Mouse (Mus musculus) olfactory bulb, adult 2 months (tissue): ENCODE data around the gene Trim9. TPM values are rescaled to one million over a fixed set of nuclear protein-coding genes. Genes with fewer than 3 reads are reported as not detected.

Experiments
- H3K27ac ChIP-seq: fragments of 200-500 bp; 2 replicates; pipeline ENCODE4 v1.5.1; 2012; ENCODE audit warnings: low read depth, low read length; ENCODE audit not compliant: insufficient read depth
- H3K4me1 ChIP-seq: fragments of 200-500 bp; 2 replicates; pipeline ENCODE4 v1.6.1; 2012; ENCODE audit warnings: low read length; ENCODE audit not compliant: control insufficient read depth, insufficient read depth
- H3K4me3 ChIP-seq: fragments of 200-500 bp; 2 replicates; pipeline ENCODE4 v1.5.1; 2012; ENCODE audit warnings: mild to moderate bottlenecking, low read depth, low read length, moderate library complexity; ENCODE audit not compliant: insufficient read depth
- CTCF ChIP-seq: fragments of 200-500 bp; IDR thresholded peaks from 2 replicates; pipeline ENCODE4 v1.5.1; 2012; ENCODE audit warnings: low read depth, mild to moderate bottlenecking, low read length, moderate library complexity; ENCODE audit not compliant: insufficient read depth
- POLR2A ChIP-seq: fragments of 200-500 bp; IDR thresholded peaks from 2 replicates; pipeline ENCODE4 v1.6.1; 2012; ENCODE audit warnings: mild to moderate bottlenecking, low read depth, low read length, moderate library complexity; ENCODE audit not compliant: insufficient read depth
- WGBS: fragments of 180-500 bp; shearing (Covaris S2); methylation state at CpG from one replicate; pipeline ENCODE4 v1.1.7; 2018; 5-methylcytosine and 5-hydroxymethylcytosine counted together
- polyA plus RNA-seq: library from polyadenylated mRNA; stranded (reverse); fragments of >200 nt; gene quantifications from 2 replicates; pipeline ENCODE4 v1.2.4, GENCODE M21; 2012; ENCODE audit warnings: low replicate concordance; ENCODE audit not compliant: missing spikeins, insufficient read depth, insufficient read length

The Trim9 gene
- polyA plus RNA-seq, 1 experiment = 121 TPM

DNA sequence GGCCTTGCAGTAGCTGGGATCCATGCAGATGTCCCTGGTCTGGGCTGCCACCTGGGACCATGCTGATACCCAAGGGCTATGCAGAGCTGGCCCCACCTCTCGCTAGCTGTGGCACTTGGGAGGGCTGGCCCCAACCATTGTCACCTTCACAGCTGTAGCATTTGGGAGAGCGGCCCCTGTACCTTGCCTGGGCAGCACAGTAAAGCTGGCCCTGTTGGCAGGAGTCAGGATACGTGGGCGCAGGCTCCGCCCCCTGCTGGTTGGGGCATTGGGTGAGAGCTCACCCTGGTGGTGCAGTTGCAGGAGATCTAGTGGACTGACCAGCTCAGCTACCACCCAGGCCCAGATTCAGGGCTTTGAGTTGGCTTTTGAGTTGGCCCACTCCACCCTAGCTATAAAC, 12.9 kb upstream of the Trim9 start:
- WGBS = 92% methylated on average over 5 of the region's 5 CpGs
- TF ChIP-seq POLR2A = no peak
- no peak for TF ChIP-seq CTCF
- H3K4me3 ChIP-seq = no peak overlapping the region
- H3K27ac ChIP-seq = no peak overlapping the region
- H3K4me1 ChIP-seq = peaks cover 9% of the 10 kb centered on the region; the same call in 1 of the 2 replicates

DNA sequence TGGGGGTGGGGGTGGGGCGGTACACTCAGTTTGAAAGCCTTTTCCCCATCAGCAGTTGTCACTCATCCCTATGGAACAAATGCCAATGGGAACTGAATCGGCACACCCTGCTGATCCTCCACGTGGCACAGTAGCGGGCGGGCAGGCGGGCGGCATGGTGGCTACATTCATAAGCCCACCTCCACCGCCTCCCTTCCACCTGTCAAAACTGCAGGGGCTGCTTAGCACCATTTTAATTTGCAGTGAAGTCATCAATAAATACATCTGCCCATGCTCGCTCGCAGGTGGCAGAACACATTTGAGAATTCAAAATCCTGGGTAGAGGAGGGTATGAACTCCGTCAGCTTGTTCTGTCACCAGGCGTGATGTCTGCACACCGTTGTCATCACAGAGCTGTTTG, 12.0 kb upstream of the Trim9 start:
- H3K27ac ChIP-seq = no peak overlapping the region
- no peak for TF ChIP-seq POLR2A
- TF ChIP-seq CTCF = no peak
- peaks cover 12% of the 10 kb centered on the region; the same call in 1 of the 2 replicates for H3K4me1 ChIP-seq
- H3K4me3 ChIP-seq = no peak overlapping the region
- whole genome bisulfite sequencing = 74% methylated on average over 13 of the region's 13 CpGs

DNA sequence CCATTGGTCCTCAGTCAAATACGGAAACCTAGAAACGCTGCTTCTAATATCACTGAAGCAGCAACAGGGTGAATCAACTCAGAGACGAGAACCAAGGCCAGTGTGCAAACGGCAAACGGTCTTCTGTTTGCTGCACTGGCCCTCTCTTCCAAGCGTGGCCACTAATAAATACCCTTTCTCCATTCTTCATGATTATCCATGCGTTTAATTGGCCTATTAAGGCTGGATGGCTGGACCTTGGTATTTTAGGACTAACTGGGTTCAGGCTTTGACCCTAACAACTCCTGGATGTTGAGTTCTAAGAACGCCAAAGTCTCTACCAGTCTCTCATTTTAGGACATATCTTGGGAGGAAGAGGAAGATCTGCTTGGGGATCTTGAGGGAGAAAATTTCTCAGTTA, 7.5 kb upstream of the Trim9 start:
- 63% methylated on average over 8 of the region's 8 CpGs for WGBS
- H3K4me3 ChIP-seq = no peak overlapping the region
- no peak overlapping the region for H3K27ac ChIP-seq
- peaks cover 5% of the 10 kb centered on the region; the same call in 1 of the 2 replicates for H3K4me1 ChIP-seq
- TF ChIP-seq CTCF = no peak
- TF ChIP-seq POLR2A = no peak

DNA sequence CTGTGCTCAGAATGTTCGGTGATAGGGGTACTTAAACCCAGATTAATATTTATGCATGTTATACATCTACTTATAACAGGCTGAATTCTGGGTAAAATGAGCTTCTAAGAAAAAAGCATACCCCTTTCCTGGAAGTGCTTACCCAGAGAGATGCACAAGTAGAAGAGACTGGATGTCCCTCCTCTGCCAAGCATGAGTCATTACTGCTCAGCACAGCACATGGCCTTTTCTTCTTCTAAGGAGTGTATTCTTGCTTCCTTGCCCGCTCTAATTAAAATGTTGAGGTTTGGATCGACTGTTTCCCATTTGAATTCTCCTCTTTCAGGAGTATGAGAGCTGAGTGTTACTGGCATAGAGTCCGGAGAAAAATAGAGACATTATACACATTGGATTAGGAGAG, 3.1 kb upstream of the Trim9 start:
- H3K4me3 ChIP-seq = no peak overlapping the region
- TF ChIP-seq POLR2A = no peak
- TF ChIP-seq CTCF = no peak
- peaks cover 5% of the 10 kb centered on the region; the same call in 1 of the 2 replicates for H3K4me1 ChIP-seq
- peak overlapping the region; percentile 99 for H3K27ac ChIP-seq
- 22% methylated on average over 4 of the region's 4 CpGs for WGBS

DNA sequence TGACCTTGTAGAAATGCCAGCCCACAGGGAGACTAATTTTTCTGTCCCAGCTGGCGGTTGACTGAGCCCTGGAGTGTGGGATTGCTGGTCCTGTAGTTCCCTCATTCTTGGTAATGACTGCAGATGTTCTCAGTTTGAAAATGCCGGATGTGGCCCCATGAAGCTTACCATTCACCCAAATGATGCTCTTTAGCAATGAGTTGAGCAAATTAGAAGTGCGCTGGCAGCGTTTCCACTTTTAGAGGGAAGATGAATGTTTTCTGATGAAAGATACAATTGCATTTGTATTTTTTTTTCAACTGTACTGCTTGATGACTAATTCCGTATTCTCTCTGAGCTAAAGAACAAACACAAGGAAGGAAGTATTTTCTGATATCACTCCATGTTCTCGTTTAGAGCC, 2.4 kb upstream of the Trim9 start:
- Histone ChIP-seq H3K4me3 (no peak overlapping the region), H3K27ac (peak overlapping the region; percentile 99), H3K4me1 (peaks cover 4% of the 10 kb centered on the region; the same call in 1 of the 2 replicates)
- TF ChIP-seq POLR2A (no peak), CTCF (no peak)
- WGBS = 20% methylated on average over 6 of the region's 6 CpGs

DNA sequence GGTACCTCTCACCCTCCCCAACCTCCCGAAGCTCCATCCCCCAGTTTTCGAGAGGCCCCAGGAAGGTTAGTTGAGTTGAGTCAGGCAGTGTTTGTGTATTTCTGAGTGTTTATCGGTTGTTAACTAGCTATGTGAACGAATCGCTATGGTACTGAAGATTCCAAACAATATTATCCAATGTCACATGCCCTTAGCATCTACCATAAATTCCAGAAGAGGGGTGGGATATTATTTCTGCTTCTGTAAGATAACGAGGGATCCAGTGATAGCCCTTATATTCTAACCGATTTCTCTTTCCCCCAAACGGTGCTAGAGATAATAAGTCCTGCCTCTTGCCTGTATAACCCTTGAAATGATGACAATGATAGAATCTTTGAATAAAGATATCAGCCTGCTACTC, 612 bp upstream of the Trim9 start:
- peak overlapping the region; percentile 91 for H3K4me3 ChIP-seq
- H3K27ac ChIP-seq = peak overlapping the region; percentile 99
- WGBS = 3% methylated on average over 8 of the region's 8 CpGs
- peaks cover 2% of the 10 kb centered on the region; the same call in 1 of the 2 replicates for H3K4me1 ChIP-seq
- no peak for TF ChIP-seq POLR2A
- TF ChIP-seq CTCF = no peak

DNA sequence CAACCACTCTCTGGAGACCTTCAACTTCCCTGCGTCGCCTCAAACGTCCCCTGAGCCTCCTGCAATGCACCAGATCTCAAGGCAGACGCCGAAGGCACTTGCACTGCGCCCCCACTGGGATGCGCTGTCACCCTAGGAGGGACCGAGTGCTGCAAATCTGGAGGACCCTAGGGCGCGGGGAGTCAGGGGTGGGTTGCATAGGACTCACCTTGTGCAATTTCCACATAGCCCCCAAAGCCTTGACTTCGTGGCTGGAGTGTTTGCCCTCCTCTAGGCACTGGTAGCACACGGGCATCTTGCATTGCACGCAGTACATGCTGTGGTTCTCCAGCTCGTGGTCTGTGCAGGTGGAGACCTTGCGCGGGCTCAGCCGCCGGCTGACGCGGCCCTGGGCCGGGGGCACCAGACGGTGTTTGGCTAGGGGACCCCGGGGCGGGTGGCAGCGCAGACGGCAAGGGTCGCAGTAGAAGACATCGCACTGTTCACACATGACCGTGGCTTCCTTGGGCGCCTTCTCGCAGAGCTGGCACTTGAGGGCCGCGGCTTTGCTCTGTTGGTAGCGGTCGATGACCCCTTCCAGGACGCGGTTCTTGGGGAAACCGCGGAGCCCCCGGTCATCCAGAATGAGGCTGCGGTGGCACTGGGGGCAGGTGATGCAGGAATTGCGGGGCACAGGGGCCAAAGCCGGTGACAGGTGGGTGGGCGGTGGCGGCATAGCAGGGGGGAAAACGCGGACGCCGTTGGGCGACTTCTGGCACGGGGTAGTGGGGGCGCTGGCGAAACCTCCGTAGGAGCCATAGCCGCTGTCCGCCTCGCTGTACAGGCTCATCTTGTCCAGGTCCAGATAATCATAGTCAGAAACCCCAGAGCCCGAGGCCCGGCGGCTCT, 1.0 kb downstream of the Trim9 start:
- Histone ChIP-seq H3K4me3 (peak overlapping the region; percentile 91), H3K27ac (peak overlapping the region; percentile 99), H3K4me1 (peaks cover 4% of the 10 kb centered on the region)
- WGBS = under 1% methylated on average over 60 of the region's 60 CpGs
- TF ChIP-seq POLR2A (0 out of 2 replicates have a peak, but pooled peaks have one; percentile 33), CTCF (peak; percentile 86)

DNA sequence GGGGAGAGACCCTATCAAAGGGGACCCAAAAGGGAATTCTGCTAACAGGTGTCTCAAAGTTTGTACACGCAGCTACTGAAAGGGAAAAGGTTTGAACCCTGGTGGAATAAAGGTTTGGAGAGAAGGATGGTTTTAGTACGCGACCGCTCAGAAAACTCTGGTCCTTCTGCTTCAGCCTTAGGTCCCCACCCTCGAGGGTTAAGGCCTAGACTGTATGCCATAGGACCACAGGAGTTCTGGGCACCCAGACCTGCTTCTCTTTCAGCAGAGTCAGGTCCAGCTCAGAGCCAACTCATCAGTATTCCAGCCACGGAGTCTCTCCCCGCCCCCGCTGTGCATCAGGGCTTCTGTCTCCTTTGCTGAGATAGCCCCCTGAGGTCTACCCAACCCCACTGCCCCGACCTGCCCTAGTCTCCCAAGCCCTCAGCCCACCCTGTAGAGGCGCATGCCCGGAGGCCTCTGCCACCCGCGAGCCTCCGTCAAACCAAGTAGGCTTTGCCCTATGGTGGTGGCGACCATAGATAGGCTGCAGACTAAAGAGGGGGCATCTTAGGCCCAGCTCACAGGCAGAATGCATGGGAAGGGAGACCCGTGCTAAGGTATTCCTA, 1.8 kb downstream of the Trim9 start:
- 6% methylated on average over 16 of the region's 16 CpGs for WGBS
- peak overlapping the region; percentile 91 for H3K4me3 ChIP-seq
- TF ChIP-seq POLR2A (no peak), CTCF (no peak)
- peak overlapping the region; percentile 99 for H3K27ac ChIP-seq
- peaks cover 4% of the 10 kb centered on the region for H3K4me1 ChIP-seq

DNA sequence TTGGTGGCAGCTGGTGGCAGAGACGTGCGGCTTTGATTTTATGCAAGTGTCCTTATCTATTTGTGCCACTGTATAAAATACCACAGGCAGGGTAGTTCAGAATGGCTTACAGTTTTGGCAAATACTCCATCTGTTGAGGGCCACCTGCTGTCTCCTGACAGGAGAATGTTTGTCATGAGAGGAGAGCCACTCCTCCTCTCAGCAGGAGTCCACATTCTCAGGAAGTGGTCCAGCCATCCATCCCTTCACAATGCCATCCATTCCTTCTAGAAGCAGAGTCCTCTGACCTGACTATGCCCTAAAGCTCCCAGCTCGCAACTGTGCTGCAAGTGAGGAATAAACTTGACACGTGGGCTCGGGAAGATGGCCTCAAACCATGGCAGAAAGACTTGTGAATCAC, 12.2 kb downstream of the Trim9 start:
- TF ChIP-seq POLR2A = no peak
- TF ChIP-seq CTCF = no peak
- Histone ChIP-seq H3K27ac (no peak overlapping the region; the same call in 1 of the 2 replicates), H3K4me3 (no peak overlapping the region), H3K4me1 (peaks cover 22% of the 10 kb centered on the region)
- 28% methylated on average over 5 of the region's 5 CpGs for WGBS
